Mouse (Mus musculus) embryonic facial prominence, embryonic 12.5 days (tissue): Measurements from ENCODE around the gene 1700010B08Rik. TPM values are rescaled to one million over a fixed set of nuclear protein-coding genes. Genes with fewer than 3 reads are reported as not detected.

ENCODE experiments used
- ATAC-seq: fragments of 200-750 bp; cut with Nextera tagmentation; 2 replicates; pipeline ENCODE4 v1.8.0; 2017; ENCODE audit not compliant: insufficient number of reproducible peaks, insufficient read depth, low FRiP score, low TSS enrichment
- H3K27ac ChIP-seq: fragments of 300-500 bp; sonication (generic); 2 replicates; pipeline ENCODE4 v1.5.1; 2016; ENCODE audit warnings: mild to moderate bottlenecking
- H3K27me3 ChIP-seq: fragments of 300-500 bp; sonication (generic); 2 replicates; pipeline ENCODE4 v1.6.1; 2016; ENCODE audit warnings: mild to moderate bottlenecking, moderate library complexity
- H3K36me3 ChIP-seq: fragments of 300-500 bp; sonication (generic); 2 replicates; pipeline ENCODE4 v1.6.1; 2016; ENCODE audit warnings: mild to moderate bottlenecking
- H3K4me1 ChIP-seq: fragments of 300-500 bp; sonication (generic); 2 replicates; pipeline ENCODE4 v1.6.1; 2016
- H3K4me2 ChIP-seq: fragments of 300-500 bp; sonication (generic); replicated peaks from 2 replicates; pipeline ENCODE4 v1.6.1; 2016; ENCODE audit warnings: mild to moderate bottlenecking, moderate library complexity
- H3K4me3 ChIP-seq: fragments of 300-500 bp; sonication (generic); 2 replicates; pipeline ENCODE4 v1.5.1; 2016; ENCODE audit warnings: mild to moderate bottlenecking
- H3K9ac ChIP-seq: fragments of 300-500 bp; sonication (generic); 2 replicates; pipeline ENCODE4 v1.6.1; 2016; ENCODE audit warnings: mild to moderate bottlenecking, moderate library complexity
- H3K9me3 ChIP-seq: fragments of 300-500 bp; sonication (generic); 2 replicates; pipeline ENCODE4 v1.6.1; 2016; ENCODE audit warnings: mild to moderate bottlenecking, moderate library complexity
- WGBS: fragments of 180-500 bp; shearing (Covaris S2); methylation state at CpG from one replicate; pipeline ENCODE4 v1.1.7; 2016; 5-methylcytosine and 5-hydroxymethylcytosine counted together
- microRNA-seq: library from miRNA; unstranded; fragments of <30 nt; microRNA quantifications from one replicate; pipeline ENCODE4, GENCODE M21; 2017
- polyA plus RNA-seq: library from polyadenylated mRNA; unstranded; fragments of >200 nt; fragmentation: Nextera tagmentation; extraction: Ambion mirVana; gene quantifications from 2 replicates; pipeline ENCODE4 v1.2.1, GENCODE M21; 2016

The 1700010B08Rik gene
- polyA plus RNA-seq, 1 experiment from 2014 or later: not detected

DNA sequence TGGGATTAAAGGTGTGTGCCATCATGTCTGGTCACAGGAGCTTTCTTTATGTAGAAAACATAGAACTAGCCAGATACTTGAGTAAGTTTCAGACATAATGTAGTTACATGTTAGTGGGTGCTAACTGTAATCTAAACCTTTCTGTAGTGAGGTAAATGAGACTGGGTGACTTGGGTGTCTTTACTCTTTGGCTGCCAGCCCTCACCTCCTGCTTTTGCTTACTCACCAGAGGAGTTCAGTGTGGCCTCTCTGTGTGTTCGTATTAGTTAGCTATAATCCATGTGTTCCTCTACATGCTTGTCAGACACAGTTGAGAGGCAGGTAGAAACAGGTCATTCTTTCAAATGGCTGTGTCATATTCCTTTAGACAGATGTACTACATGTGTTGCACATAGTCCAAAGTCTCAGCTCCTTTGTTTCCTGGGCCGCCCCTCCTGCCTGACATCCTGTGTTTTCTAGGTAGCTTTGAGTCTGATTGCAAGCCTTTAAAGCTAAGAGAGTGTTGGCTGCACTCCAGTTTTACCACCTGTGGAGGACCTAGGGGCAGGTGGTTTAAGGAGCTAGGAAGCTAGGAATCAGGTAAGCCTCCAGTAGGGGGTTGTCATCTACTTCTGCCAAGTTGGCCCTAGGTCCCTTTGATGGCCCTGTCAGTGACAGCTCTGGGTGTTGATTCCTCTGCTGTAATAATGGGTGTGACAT is 29.9 kb downstream of the 1700010B08Rik start:
- Histone ChIP-seq H3K4me1 (no peaks in the 10 kb centered on the region), H3K27me3 (no peaks in the 10 kb centered on the region), H3K9me3 (no peaks in the 10 kb centered on the region), H3K36me3 (no peaks in the 10 kb centered on the region), H3K27ac (no peak overlapping the region), H3K9ac (no peak overlapping the region), H3K4me2 (no peak overlapping the region), H3K4me3 (no peak overlapping the region)
- ATAC-seq: 0 out of 2 replicates have a peak, but pooled peaks have one; percentile 56
- WGBS: 90% methylated on average over 2 of the region's 2 CpGs

- Histone ChIP-seq H3K27me3 (no peaks in the 10 kb centered on the region), H3K27ac (no peak overlapping the region), H3K4me3 (no peak overlapping the region), H3K4me1 (no peaks in the 10 kb centered on the region; the same call in 1 of the 2 replicates), H3K9ac (no peak overlapping the region), H3K36me3 (no peaks in the 10 kb centered on the region), H3K9me3 (no peaks in the 10 kb centered on the region), H3K4me2 (no peak overlapping the region)
- ATAC-seq: no peak
- WGBS: 67% methylated on average over 8 of the region's 8 CpGs
These were observed 36.4 kb downstream of the 1700010B08Rik start for GRCm38 (mm10) chr2:173755433-173756144.

- Histone ChIP-seq H3K4me1 (no peaks in the 10 kb centered on the region; the same call in 1 of the 2 replicates), H3K4me2 (no peak overlapping the region), H3K9me3 (no peaks in the 10 kb centered on the region), H3K4me3 (no peak overlapping the region), H3K27ac (no peak overlapping the region), H3K9ac (no peak overlapping the region), H3K27me3 (no peaks in the 10 kb centered on the region), H3K36me3 (no peaks in the 10 kb centered on the region)
- WGBS: 83% methylated on average over 8 of the region's 8 CpGs
- no peak for ATAC-seq
These were observed 38.5 kb downstream of the 1700010B08Rik start for GRCm38 (mm10) chr2:173757624-173758155.

GRCm38 (mm10) chr2:173760607-173761006 is 41.4 kb downstream of the 1700010B08Rik start:
- Histone ChIP-seq H3K9ac (no peak overlapping the region), H3K36me3 (peaks cover 15% of the 10 kb centered on the region; the same call in 1 of the 2 replicates), H3K4me2 (no peak overlapping the region), H3K4me1 (peaks cover 4% of the 10 kb centered on the region; the same call in 1 of the 2 replicates), H3K9me3 (no peaks in the 10 kb centered on the region), H3K27ac (no peak overlapping the region), H3K27me3 (no peaks in the 10 kb centered on the region), H3K4me3 (no peak overlapping the region)
- 89% methylated on average over 6 of the region's 6 CpGs for WGBS
- ATAC-seq: no peak

DNA sequence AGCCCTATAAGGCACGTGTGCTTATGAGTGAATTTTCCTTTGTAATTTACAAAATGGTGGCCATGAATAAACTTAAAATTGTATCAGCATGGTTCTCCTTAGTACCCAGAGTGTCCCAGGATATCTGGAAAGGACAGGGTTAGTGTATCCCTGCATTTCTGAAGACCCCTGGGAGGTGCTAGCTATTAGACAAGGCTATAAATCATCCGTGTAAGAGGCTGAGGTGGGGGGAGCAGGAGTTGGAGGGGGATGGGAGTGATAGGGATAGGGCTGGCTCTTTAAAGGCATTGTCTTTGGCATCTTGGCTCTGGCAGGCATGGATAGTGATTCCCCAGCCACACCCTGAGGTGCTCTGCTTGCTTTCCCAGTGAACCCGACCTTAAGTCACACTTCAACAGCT is 45.4 kb downstream of the 1700010B08Rik start:
- no peak for ATAC-seq
- H3K9me3 ChIP-seq: no peaks in the 10 kb centered on the region
- H3K36me3 ChIP-seq: peaks cover 30% of the 10 kb centered on the region
- 66% methylated on average over 3 of the region's 3 CpGs for WGBS
- H3K4me1 ChIP-seq: peaks cover 4% of the 10 kb centered on the region; the same call in 1 of the 2 replicates
- no peak overlapping the region for H3K9ac ChIP-seq
- H3K27ac ChIP-seq: no peak overlapping the region
- no peak overlapping the region for H3K4me2 ChIP-seq
- H3K4me3 ChIP-seq: no peak overlapping the region
- H3K27me3 ChIP-seq: no peaks in the 10 kb centered on the region

DNA sequence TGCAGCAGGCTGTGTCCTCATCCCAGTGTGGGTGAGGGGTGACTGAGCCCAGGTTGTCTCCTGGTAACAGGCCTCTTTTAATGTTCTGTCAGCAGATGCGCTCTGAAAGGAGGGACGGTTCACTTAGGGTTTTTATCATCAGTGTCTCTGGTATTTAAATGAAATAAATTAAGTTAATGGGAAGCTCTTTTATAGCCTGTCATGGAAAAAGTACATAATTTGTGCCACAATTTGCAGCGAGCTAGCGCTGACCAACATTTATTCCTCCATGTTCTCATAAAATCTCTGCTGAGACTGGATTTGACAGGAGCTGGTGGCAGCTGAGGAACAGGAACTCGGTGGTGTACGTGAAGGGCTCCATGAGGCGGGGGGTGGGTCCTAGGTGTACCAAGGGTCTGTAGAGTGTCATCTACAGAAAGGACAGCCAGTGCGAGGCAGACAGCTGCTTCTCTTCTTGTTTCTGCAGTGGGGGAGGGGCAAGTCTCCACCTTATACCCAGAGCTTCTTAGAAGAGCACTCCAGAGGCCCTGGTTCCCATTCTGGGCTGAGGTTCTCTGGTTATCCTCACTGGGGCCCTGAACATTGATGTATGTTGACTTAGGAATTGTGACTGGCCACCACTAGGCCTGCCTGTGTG is 48.9 kb downstream of the 1700010B08Rik start:
- H3K9ac ChIP-seq: no peak overlapping the region
- ATAC-seq: no peak
- H3K4me3 ChIP-seq: no peak overlapping the region
- WGBS: 78% methylated on average over 8 of the region's 8 CpGs
- H3K4me2 ChIP-seq: no peak overlapping the region
- peaks cover 11% of the 10 kb centered on the region for H3K4me1 ChIP-seq
- no peak overlapping the region for H3K27ac ChIP-seq
- no peaks in the 10 kb centered on the region for H3K27me3 ChIP-seq
- peaks cover 37% of the 10 kb centered on the region for H3K36me3 ChIP-seq
- H3K9me3 ChIP-seq: no peaks in the 10 kb centered on the region

DNA sequence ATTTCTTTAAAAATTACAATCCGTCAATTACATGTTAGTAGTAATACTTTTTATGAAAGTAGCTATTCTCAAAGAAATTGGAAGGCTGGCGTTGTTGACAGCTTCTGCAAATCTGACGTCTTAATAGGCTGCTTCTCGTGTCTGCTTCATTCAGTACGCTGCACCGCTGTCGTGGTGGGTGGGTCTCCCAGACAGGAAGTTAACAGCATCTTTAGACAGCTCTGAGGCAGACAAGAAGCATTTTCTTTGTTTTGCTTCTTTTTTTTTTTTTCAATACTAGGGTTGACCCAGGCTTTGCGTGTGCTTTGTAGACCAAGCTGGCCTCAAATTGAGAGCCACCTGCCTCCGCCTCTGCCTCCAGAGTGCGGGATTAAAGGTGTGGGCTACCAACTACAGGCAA is 50.0 kb downstream of the 1700010B08Rik start:
- peaks cover 11% of the 10 kb centered on the region for H3K4me1 ChIP-seq
- H3K36me3 ChIP-seq: peaks cover 36% of the 10 kb centered on the region
- no peaks in the 10 kb centered on the region for H3K27me3 ChIP-seq
- ATAC-seq: no peak
- no peak overlapping the region for H3K4me2 ChIP-seq
- 68% methylated on average over 10 of the region's 10 CpGs for WGBS
- no peaks in the 10 kb centered on the region for H3K9me3 ChIP-seq
- 0 out of 2 replicates have a peak overlapping the region, but pooled peaks have one; percentile 50 for H3K27ac ChIP-seq
- no peak overlapping the region for H3K9ac ChIP-seq
- H3K4me3 ChIP-seq: no peak overlapping the region

DNA sequence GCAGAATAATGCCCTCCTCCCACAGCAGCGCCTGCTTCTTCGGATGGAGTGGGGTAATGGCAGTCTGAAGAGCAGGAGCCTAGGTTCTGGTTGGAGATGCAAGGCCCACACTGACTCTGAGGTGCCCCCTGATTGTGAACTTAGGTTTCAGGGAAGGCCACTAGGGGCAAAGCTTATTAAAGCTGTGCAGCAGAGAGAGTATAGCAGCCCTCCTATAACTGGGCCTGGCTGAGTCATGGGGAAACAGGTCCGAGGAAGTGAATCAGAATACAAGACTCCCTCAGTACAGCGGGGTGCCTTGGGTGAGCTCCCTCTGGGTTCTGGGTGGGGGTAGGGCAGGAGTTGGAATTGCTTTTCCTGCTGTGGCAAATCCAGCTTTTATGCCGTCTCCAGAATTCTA is 51.4 kb downstream of the 1700010B08Rik start:
- 67% methylated on average over 5 of the region's 5 CpGs for WGBS
- Histone ChIP-seq H3K27me3 (no peaks in the 10 kb centered on the region), H3K9me3 (no peaks in the 10 kb centered on the region), H3K27ac (0 out of 2 replicates have a peak overlapping the region, but pooled peaks have one; percentile 36), H3K4me3 (no peak overlapping the region), H3K9ac (no peak overlapping the region), H3K4me2 (no peak overlapping the region), H3K4me1 (peaks cover 18% of the 10 kb centered on the region), H3K36me3 (peaks cover 27% of the 10 kb centered on the region)
- ATAC-seq: no peak

Small RNAs within 50 kb of the gene (microRNA-seq; reads per million reads assigned to microRNA genes)
- gene Mir6340: not detected

Other genes starting within 250 kb of the 1700010B08Rik start
- not detected in 2 replicates for gene 1700021F07Rik, start 196.8 kb upstream of the 1700010B08Rik start, polyA plus RNA-seq
- not detected in 2 replicates for gene Ankrd60, start 141.1 kb upstream of the 1700010B08Rik start, polyA plus RNA-seq
- gene Rab22a, start 59.7 kb upstream of the 1700010B08Rik start, polyA plus RNA-seq: 48.0 and 48.7 TPM in 2 replicates
- gene Vapb, start 18.1 kb downstream of the 1700010B08Rik start, polyA plus RNA-seq: 11.7 and 13.4 TPM in 2 replicates